ENCODE assay signal across 20 mouse cellular contexts in genomic region chr15:30130705-30131104, GRCm38 (mm10). TPM values are rescaled to one million over a fixed set of nuclear protein-coding genes. Genes with fewer than 3 reads are reported as not detected.
"Had no signal": no experiment of that assay in that cellular context is flagged by ENCODE, and none has a peak within 500 bp of the region (broad histone marks: within the 10 kb centered on the region; RNA-seq: fewer than 3 reads in every experiment).

No protein-coding gene starts in this region.

- ATAC-seq: liver, postnatal 0 days; lung, postnatal 0 days; midbrain, embryonic 13.5 days; midbrain, embryonic 15.5 days had no signal

- H3K4me1 ChIP-seq: liver, embryonic 15.5 days; lung, embryonic 15.5 days; megakaryocyte, embryonic 14.5 days; midbrain, embryonic 13.5 days; midbrain, embryonic 15.5 days; stomach, embryonic 15.5 days had no signal

- DNase-seq: liver, postnatal 0 days; lung, adult 2 months; lung, postnatal 14 days; lung, postnatal 36 days; right cerebral cortex, postnatal 14 days; thymus, adult 2 months; thymus, postnatal 25 days; thymus, postnatal 4 days had no signal

- H3K4me3 ChIP-seq: liver, embryonic 15.5 days; lung, embryonic 15.5 days; megakaryocyte, embryonic 14.5 days; midbrain, embryonic 13.5 days; midbrain, embryonic 15.5 days; neural tube, embryonic 13.5 days; stomach, embryonic 15.5 days had no signal

- H3K9me3 ChIP-seq: liver, embryonic 15.5 days; lung, embryonic 15.5 days; midbrain, embryonic 13.5 days; midbrain, embryonic 15.5 days; neural tube, embryonic 13.5 days; stomach, embryonic 15.5 days had no signal

- H3K4me2 ChIP-seq: liver, embryonic 15.5 days; lung, embryonic 15.5 days; midbrain, embryonic 11.5 days; midbrain, embryonic 13.5 days; midbrain, embryonic 15.5 days; neural tube, embryonic 13.5 days; stomach, embryonic 15.5 days had no signal

- H3K27ac ChIP-seq: liver, embryonic 15.5 days; lung, embryonic 15.5 days; macrophage; midbrain, embryonic 13.5 days; midbrain, embryonic 15.5 days; neural tube, embryonic 13.5 days; stomach, embryonic 15.5 days; stomach, postnatal 0 days had no signal

- H3K27me3 ChIP-seq: liver, embryonic 15.5 days; lung, embryonic 15.5 days; megakaryocyte, embryonic 14.5 days; midbrain, embryonic 13.5 days; midbrain, embryonic 15.5 days; neural tube, embryonic 13.5 days; stomach, embryonic 15.5 days had no signal

- H3K36me3 ChIP-seq: liver, embryonic 15.5 days; lung, embryonic 15.5 days; midbrain, embryonic 13.5 days; midbrain, embryonic 15.5 days; neural tube, embryonic 13.5 days; stomach, embryonic 15.5 days had no signal

- H3K9ac ChIP-seq: liver, embryonic 15.5 days; liver, postnatal 0 days; lung, embryonic 15.5 days; midbrain, embryonic 13.5 days; midbrain, embryonic 15.5 days; neural tube, embryonic 13.5 days; stomach, embryonic 15.5 days had no signal

RNA-seq across cellular contexts. Expression of gene Ctnnd2, which starts 41.7 kb away (rescaled TPM):
- total RNA-seq: monocyte, adult 5-6 weeks had no signal
